Mouse (Mus musculus): ENCODE data around the gene Plcd1. TPM values are rescaled to one million over a fixed set of nuclear protein-coding genes. Genes with fewer than 3 reads are reported as not detected.

Plcd1 gene
- total and polyA plus RNA-seq, 3 experiments: 0.36 TPM; not detected in 2

- Histone ChIP-seq H3K4me1 (ENCODE audit: control insufficient read depth in 1 of 2, insufficient read depth in 2 of 2, low read length in 2 of 2) (no peaks in the 10 kb centered on the region), H3K27me3 (ENCODE audit: control insufficient read depth in 1 of 2, insufficient read depth in 2 of 2, low read length in 2 of 2) (no peaks in the 10 kb centered on the region), H3K9ac (ENCODE audit: control insufficient read depth, low read depth, low read length, poor library complexity, severe bottlenecking) (no peak overlapping the region), H3K79me2 (ENCODE audit: control insufficient read depth, insufficient read depth, low read length, poor library complexity) (no peaks in the 10 kb centered on the region), H3K36me3 (ENCODE audit: control insufficient read depth in 1 of 2, insufficient read depth in 2 of 2, low read length in 2 of 2) (no peaks in the 10 kb centered on the region), H3K9me3 (replicated peaks; ENCODE audit: insufficient read depth, low read length) (no peaks in the 10 kb centered on the region), H3K4me3 (ENCODE audit: control insufficient read depth in 1 of 2, insufficient read depth in 1 of 2, low read depth in 2 of 2, low read length in 2 of 2) (no peak overlapping the region), H3K27ac (ENCODE audit: control insufficient read depth, low read depth, low read length) (no peak overlapping the region)
- TF ChIP-seq NRF1 (IDR thresholded peaks at IDR 0.05; ENCODE audit: insufficient read depth, low read depth, low read length, poor library complexity, severe bottlenecking) (no peak), MAFK (IDR thresholded peaks at IDR 0.05; ENCODE audit: borderline replicate concordance, low read depth, low read length) (no peak), ZMIZ1 (IDR thresholded peaks at IDR 0.05; ENCODE audit: low read depth, low read length) (no peak), CTCF (IDR thresholded peaks at IDR 0.05 in 2 of 3, conservative IDR thresholded peaks at IDR 0.05 in 1 of 3; ENCODE audit: control insufficient read depth in 1 of 3, insufficient read depth in 1 of 3, low read depth in 2 of 3, low read length in 3 of 3, poor library complexity in 1 of 3, severe bottlenecking in 1 of 3) (peak in 2 of 3 experiments; percentile 10 to 27; a peak in 2 of 6 replicates)
- DNase-seq (ENCODE audit: low read depth, low spot score): no peak
Measured at GRCm38 (mm10) chr9:119025832-119026331, 67.4 kb downstream of the Plcd1 start.

GRCm38 (mm10) chr9:119025263-119025662 lies 68.0 kb downstream of the Plcd1 start:
- Histone ChIP-seq H3K27me3 (ENCODE audit: control insufficient read depth in 1 of 2, insufficient read depth in 2 of 2, low read length in 2 of 2) (no peaks in the 10 kb centered on the region), H3K4me1 (ENCODE audit: control insufficient read depth in 1 of 2, insufficient read depth in 2 of 2, low read length in 2 of 2) (no peaks in the 10 kb centered on the region), H3K36me3 (ENCODE audit: control insufficient read depth in 1 of 2, insufficient read depth in 2 of 2, low read length in 2 of 2) (no peaks in the 10 kb centered on the region), H3K79me2 (ENCODE audit: control insufficient read depth, insufficient read depth, low read length, poor library complexity) (no peaks in the 10 kb centered on the region), H3K9me3 (replicated peaks; ENCODE audit: insufficient read depth, low read length) (no peaks in the 10 kb centered on the region), H3K27ac (ENCODE audit: control insufficient read depth, low read depth, low read length) (no peak overlapping the region), H3K9ac (ENCODE audit: control insufficient read depth, low read depth, low read length, poor library complexity, severe bottlenecking) (no peak overlapping the region), H3K4me3 (ENCODE audit: control insufficient read depth in 1 of 2, insufficient read depth in 1 of 2, low read depth in 2 of 2, low read length in 2 of 2) (no peak overlapping the region)
- no peak for TF ChIP-seq USF1 (IDR thresholded peaks at IDR 0.05; ENCODE audit: low read depth, low read length)
- TF ChIP-seq E2F4 (IDR thresholded peaks at IDR 0.05; ENCODE audit: borderline replicate concordance, low read depth, low read length): no peak
- no peak for TF ChIP-seq JUND (IDR thresholded peaks at IDR 0.05; ENCODE audit: low read depth, low read length)
- TF ChIP-seq RCOR1 (IDR thresholded peaks at IDR 0.05; ENCODE audit: low read depth, low read length): no peak
- TF ChIP-seq HCFC1 (IDR thresholded peaks at IDR 0.05; ENCODE audit: low read depth, low read length): no peak
- TF ChIP-seq TBP (IDR thresholded peaks at IDR 0.05; ENCODE audit: low read depth, low read length): no peak
- TF ChIP-seq ETS1 (IDR thresholded peaks at IDR 0.05; ENCODE audit: low read depth, low read length): no peak
- no peak for TF ChIP-seq MAFK (IDR thresholded peaks at IDR 0.05; ENCODE audit: borderline replicate concordance, low read depth, low read length)
- no peak for TF ChIP-seq ZC3H11A (IDR thresholded peaks at IDR 0.05; ENCODE audit: low read depth, low read length)
- TF ChIP-seq CTCF (IDR thresholded peaks at IDR 0.05 in 2 of 3, conservative IDR thresholded peaks at IDR 0.05 in 1 of 3; ENCODE audit: control insufficient read depth in 1 of 3, insufficient read depth in 1 of 3, low read depth in 2 of 3, low read length in 3 of 3, poor library complexity in 1 of 3, severe bottlenecking in 1 of 3): no peak
- no peak for TF ChIP-seq EP300 (IDR thresholded peaks at IDR 0.05; ENCODE audit: low read depth in 1 of 2, low read length in 2 of 2)
- TF ChIP-seq CHD2 (IDR thresholded peaks at IDR 0.05; ENCODE audit: low read length): no peak
- TF ChIP-seq MEF2A (IDR thresholded peaks at IDR 0.05; ENCODE audit: extremely low read depth, insufficient replicate concordance, low read depth, low read length, poor library complexity, severe bottlenecking): no peak
- DNase-seq (ENCODE audit: low read depth, low spot score): no peak

Data from MEL (cell line).